Mouse (Mus musculus) intestine, embryonic 16.5 days (tissue): ENCODE measurements around the gene Il6. TPM values are rescaled to one million over a fixed set of nuclear protein-coding genes. Genes with fewer than 3 reads are reported as not detected.
"Not testable (repeated sequence)": the region's sequence is repeated elsewhere in the genome, so short reads cannot be mapped to it uniquely, and the experiment has no call there.

Experiments used
- ATAC-seq: fragments of 200-750 bp; cut with Nextera tagmentation; 2 replicates; pipeline ENCODE4 v1.8.0; 2017; ENCODE audit warnings: moderate TSS enrichment, moderate library complexity
- H3K27ac ChIP-seq: fragments of 300-500 bp; sonication (generic); 2 replicates; pipeline ENCODE4 v1.5.1; 2014; ENCODE audit warnings: mild to moderate bottlenecking, low read length
- H3K27me3 ChIP-seq: fragments of 300-500 bp; sonication (generic); replicated peaks from 2 replicates; pipeline ENCODE4 v1.6.1; 2014; ENCODE audit warnings: low read length, control low read depth, mixed read lengths; ENCODE audit not compliant: control insufficient read depth, insufficient read depth
- H3K36me3 ChIP-seq: fragments of 300-500 bp; sonication (generic); 2 replicates; pipeline ENCODE4 v1.6.1; 2014; ENCODE audit warnings: low read length, control low read depth; ENCODE audit not compliant: control insufficient read depth, insufficient read depth
- H3K4me1 ChIP-seq: fragments of 300-500 bp; sonication (generic); 2 replicates; pipeline ENCODE4 v1.6.1; 2014; ENCODE audit warnings: low read length, control low read depth, mixed read lengths; ENCODE audit not compliant: control insufficient read depth, insufficient read depth
- H3K4me2 ChIP-seq: fragments of 300-500 bp; sonication (generic); 2 replicates; pipeline ENCODE4 v1.6.1; 2014; ENCODE audit warnings: low read depth, low read length, control low read depth
- H3K4me3 ChIP-seq: fragments of 300-500 bp; sonication (generic); 2 replicates; pipeline ENCODE4 v1.5.1; 2014; ENCODE audit warnings: mild to moderate bottlenecking, low read length
- H3K9ac ChIP-seq: fragments of 300-500 bp; sonication (generic); 2 replicates; pipeline ENCODE4 v1.6.1; 2014; ENCODE audit warnings: low read depth, low read length
- H3K9me3 ChIP-seq: fragments of 300-500 bp; sonication (generic); 2 replicates; pipeline ENCODE4 v1.6.1; 2016; ENCODE audit warnings: low read length, control low read depth; ENCODE audit not compliant: control insufficient read depth
- WGBS: fragments of 180-500 bp; shearing (Covaris S2); extraction: QIAGEN DNeasy Blood & Tissue Kit; methylation state at CpG from one replicate; pipeline ENCODE4 v1.1.7; 2014; 5-methylcytosine and 5-hydroxymethylcytosine counted together
- polyA plus RNA-seq: library from polyadenylated mRNA; unstranded; fragments of >200 nt; fragmentation: Nextera tagmentation; extraction: Ambion mirVana; gene quantifications from 2 replicates; pipeline ENCODE4 v1.2.1, GENCODE M21; 2015

Il6 gene
- polyA plus RNA-seq, 1 experiment from 2014 or later, result 0.18 TPM

DNA sequence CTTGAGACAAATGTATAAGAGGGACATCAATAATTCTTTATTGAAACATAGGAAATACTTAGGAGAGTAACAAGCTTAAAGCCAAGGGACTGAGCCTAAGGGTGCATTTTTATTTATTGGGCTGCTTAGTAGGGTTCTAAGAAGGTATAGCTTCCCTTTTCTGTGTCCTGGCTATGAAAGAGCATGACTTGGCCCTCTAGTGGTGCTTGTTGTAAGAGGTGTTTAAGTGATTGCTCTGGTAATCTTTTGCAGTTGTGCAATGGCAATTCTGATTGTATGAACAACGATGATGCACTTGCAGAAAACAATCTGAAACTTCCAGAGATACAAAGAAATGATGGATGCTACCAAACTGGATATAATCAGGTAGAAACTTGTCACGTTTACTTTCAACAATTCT, 1.7 kb downstream of the Il6 start:
- H3K27ac ChIP-seq, result no peak overlapping the region
- no peak overlapping the region for H3K9ac ChIP-seq
- H3K27me3 ChIP-seq, result no peaks in the 10 kb centered on the region
- no peak overlapping the region for H3K4me3 ChIP-seq
- H3K4me1 ChIP-seq, result no peaks in the 10 kb centered on the region
- no peak for ATAC-seq
- WGBS, result 58% methylated on average over 2 of the region's 2 CpGs
- no peaks in the 10 kb centered on the region for H3K9me3 ChIP-seq
- no peaks in the 10 kb centered on the region for H3K36me3 ChIP-seq
- no peak overlapping the region for H3K4me2 ChIP-seq

DNA sequence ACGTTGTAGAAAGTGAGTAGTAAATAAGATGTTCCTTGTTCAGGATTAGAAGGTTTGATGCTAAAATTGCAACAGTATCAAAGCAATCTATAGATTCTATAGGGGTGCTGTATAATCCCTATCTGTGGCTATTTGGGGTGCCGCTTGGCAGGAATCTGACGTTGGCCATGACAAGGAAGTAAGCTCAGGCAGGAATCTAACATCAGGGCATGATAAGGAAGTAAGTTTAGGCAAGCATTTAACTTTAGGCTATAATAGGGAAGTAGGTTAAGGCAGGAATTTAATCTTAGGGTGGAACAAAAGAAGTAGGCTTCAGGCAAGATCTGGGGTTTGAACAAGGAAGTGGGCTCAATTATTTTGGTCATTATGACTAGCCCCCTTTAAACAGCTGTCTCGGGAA, 22.9 kb downstream of the Il6 start:
- not testable (repeated sequence) for H3K36me3 ChIP-seq, ATAC-seq, H3K27ac ChIP-seq, H3K9me3 ChIP-seq, H3K4me3 ChIP-seq, H3K4me2 ChIP-seq, H3K9ac ChIP-seq, H3K27me3 ChIP-seq, H3K4me1 ChIP-seq
- 78% methylated on average over 4 of the region's 4 CpGs for WGBS

DNA sequence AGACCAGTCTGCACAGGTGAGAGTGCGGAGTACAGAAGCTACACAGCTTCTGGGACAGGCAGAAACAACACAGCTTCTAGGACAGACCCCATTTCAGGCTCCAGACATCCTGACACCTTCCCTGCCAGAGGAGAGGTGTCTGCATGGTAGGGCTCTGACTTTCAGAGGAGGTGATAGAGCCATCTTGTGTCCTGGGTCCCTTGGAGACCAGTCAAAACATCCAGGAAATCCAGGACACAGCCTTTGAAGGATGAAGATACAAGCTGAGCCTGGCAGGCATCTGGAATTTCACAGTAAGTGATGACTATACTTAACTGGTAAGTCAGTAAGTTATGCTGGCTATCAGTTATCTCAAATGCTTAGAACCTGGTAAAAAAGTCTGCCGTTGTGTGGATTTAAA, 24.2 kb downstream of the Il6 start:
- not testable (repeated sequence) for H3K27me3 ChIP-seq, H3K4me2 ChIP-seq, ATAC-seq, H3K27ac ChIP-seq, H3K4me1 ChIP-seq, H3K4me3 ChIP-seq, H3K9ac ChIP-seq, H3K9me3 ChIP-seq, H3K36me3 ChIP-seq
- WGBS, result 83% methylated on average over 2 of the region's 2 CpGs

DNA sequence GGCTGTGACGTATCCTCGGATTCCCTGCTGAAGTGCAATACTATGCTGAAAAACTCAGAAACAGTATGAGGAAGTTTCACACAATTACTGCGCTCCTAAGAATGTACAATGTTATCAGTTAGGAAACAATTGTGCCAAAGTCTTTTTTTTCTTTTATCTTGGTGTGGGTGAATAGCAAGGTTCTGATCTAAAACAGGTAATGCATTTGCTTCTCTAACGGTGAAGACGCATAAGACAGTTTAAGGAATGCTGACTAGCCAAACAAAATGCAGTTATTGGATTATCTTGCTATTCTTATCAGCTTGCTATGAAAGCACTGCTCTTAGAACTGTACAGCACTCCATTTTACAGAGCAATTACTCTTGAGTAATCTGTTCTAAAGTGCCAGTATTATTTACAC, 26.4 kb downstream of the Il6 start:
- H3K27me3 ChIP-seq, H3K27ac ChIP-seq, H3K9ac ChIP-seq, H3K4me1 ChIP-seq, H3K36me3 ChIP-seq, H3K4me3 ChIP-seq, ATAC-seq, H3K9me3 ChIP-seq, H3K4me2 ChIP-seq: not testable (repeated sequence)
- 73% methylated on average over 5 of the region's 5 CpGs for WGBS

DNA sequence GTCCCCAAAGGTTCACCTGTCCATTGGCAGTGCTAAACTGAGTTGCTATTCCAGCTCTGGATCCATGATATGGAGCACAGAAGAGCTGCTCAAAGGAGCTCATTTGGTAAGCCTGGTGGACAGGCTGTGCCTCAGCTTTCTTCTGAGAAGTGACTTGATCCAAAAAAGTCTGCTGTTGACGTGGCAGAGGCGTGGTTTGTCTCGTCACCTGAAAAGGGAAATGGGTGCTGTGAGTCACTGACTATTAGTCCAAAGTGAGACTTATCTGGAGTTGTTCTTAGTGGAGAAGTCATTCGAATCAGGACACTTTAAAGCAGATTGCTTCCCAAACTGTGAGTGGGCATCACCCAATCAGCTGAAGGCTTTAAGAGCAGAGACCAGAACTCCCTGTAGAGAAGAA, 26.9 kb downstream of the Il6 start:
- H3K27ac ChIP-seq, ATAC-seq, H3K4me1 ChIP-seq, H3K9ac ChIP-seq, H3K9me3 ChIP-seq, H3K4me2 ChIP-seq, H3K36me3 ChIP-seq, H3K4me3 ChIP-seq, H3K27me3 ChIP-seq: not testable (repeated sequence)
- 73% methylated on average over 4 of the region's 4 CpGs for WGBS

DNA sequence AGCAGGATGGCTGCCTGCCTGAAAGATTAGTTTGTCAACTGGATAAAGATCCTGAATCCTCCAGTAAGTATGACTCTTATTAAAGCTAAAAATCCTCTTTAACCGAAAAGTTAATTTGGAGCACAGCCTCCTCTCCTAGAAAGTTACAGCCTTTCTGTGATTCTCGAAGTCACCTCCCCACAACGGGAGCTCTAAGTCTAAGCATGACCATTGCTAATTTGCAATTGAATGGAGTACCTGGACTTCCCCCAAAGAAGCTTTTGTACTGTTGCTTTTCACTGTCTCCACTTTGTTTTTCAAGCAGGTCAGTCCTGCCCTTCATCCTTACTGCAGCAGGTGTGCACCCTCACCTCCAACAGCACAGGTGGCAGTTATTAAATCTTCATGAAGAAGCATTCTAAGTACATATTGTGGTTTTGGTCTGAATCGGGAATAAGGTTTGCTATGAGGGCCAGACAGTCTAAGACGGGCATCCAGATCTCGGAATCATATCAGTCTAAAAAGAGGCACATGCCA, 45.4 kb downstream of the Il6 start:
- Histone ChIP-seq H3K4me2 (no peak overlapping the region), H3K36me3 (peaks cover 4% of the 10 kb centered on the region), H3K27me3 (no peaks in the 10 kb centered on the region), H3K4me3 (no peak overlapping the region), H3K9ac (no peak overlapping the region), H3K27ac (no peak overlapping the region), H3K9me3 (no peaks in the 10 kb centered on the region), H3K4me1 (no peaks in the 10 kb centered on the region)
- WGBS, result 87% methylated on average over 6 of the region's 6 CpGs
- ATAC-seq, result no peak

DNA sequence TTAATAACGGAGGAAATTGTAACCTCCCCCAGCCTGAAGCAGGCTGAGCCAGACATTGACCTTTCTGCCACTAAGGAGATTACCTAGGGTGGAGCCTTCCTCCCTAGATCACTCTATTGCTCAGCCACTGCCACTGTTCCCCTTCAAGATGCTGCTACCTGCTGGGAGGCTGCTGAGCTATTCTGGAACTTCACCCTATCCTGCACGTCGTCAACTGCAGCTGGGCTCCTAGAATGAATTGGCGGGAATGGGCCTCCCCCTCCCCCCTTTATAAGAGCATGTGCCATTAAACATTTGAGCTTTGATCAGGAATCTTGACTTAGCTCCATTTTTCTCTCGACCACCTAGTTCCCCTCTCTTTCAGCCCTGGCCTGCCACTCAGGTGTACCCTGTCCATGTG, 46.7 kb downstream of the Il6 start:
- not testable (repeated sequence) for ATAC-seq, H3K36me3 ChIP-seq
- 76% methylated on average over 5 of the region's 5 CpGs for WGBS

DNA sequence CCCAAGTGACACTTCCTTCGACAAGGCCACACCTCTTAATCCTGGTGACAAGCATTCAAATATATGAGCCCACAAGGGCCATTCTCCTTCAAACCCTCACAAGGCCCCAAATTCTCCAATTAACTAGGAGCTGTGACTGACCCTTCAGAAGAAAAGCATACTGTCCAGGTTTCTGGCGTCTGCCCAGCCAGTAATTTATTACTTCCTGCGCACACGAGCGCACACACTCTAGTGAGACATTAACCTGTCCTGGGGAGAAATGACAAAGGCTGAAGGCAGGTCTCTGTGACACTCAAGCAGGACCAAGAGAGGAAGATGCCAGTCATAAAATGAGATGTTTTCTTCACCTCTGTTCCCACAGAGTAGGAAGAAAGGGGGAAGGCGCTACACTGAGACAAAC, 54.8 kb downstream of the Il6 start:
- no peak for ATAC-seq
- Histone ChIP-seq H3K4me2 (no peak overlapping the region), H3K27me3 (no peaks in the 10 kb centered on the region), H3K9me3 (no peaks in the 10 kb centered on the region), H3K4me1 (peaks cover 8% of the 10 kb centered on the region), H3K27ac (no peak overlapping the region), H3K9ac (no peak overlapping the region), H3K36me3 (peaks cover 10% of the 10 kb centered on the region; the same call in 1 of the 2 replicates), H3K4me3 (no peak overlapping the region)
- 56% methylated on average over 6 of the region's 6 CpGs for WGBS

More for the DNA sequence above, 46.7 kb downstream of the Il6 start:
- H3K9ac ChIP-seq, H3K27me3 ChIP-seq, H3K27ac ChIP-seq, H3K4me3 ChIP-seq, H3K9me3 ChIP-seq, H3K4me2 ChIP-seq, H3K4me1 ChIP-seq: not testable (repeated sequence)

Other genes starting within 250 kb of the Il6 start
- 224 and 260 TPM in 2 replicates for gene Tyms, start 60.5 kb downstream of the Il6 start, polyA plus RNA-seq
- gene Garem2, start 92.0 kb downstream of the Il6 start, polyA plus RNA-seq, result 0.40 and 0.56 TPM in 2 replicates
- not detected in 2 replicates for gene 3110082J24Rik, start 93.0 kb downstream of the Il6 start, polyA plus RNA-seq
- gene Hadha, start 142.0 kb downstream of the Il6 start, polyA plus RNA-seq, result 232 and 255 TPM in 2 replicates
- 340 and 367 TPM in 2 replicates for gene Hadhb, start 142.1 kb downstream of the Il6 start, polyA plus RNA-seq
- gene Adgrf3, start 192.6 kb downstream of the Il6 start, polyA plus RNA-seq, result 0.15 and 0.29 TPM in 2 replicates
- gene Selenoi, start 219.5 kb downstream of the Il6 start, polyA plus RNA-seq, result 52.2 and 57.8 TPM in 2 replicates